Mouse (Mus musculus) right cerebral cortex, postnatal 25 days (tissue): ENCODE measurements around the gene Usp25.
A peak's percentile ranks its signal among the peaks of the same experiment; 100 is the strongest.

Experiments used
- DNase-seq: peaks from one replicate; pipeline ENCODE4 v3.0.0; 2022

Usp25 gene

GRCm38 (mm10) chr16:77150338-77150737, 136.8 kb downstream of the Usp25 start:
- DNase-seq: no peak

- DNase-seq: no peak
Measured at GRCm38 (mm10) chr16:77150884-77151283, 137.4 kb downstream of the Usp25 start.

GRCm38 (mm10) chr16:77152288-77152687, 138.8 kb downstream of the Usp25 start:
- peak; percentile 27 for DNase-seq

GRCm38 (mm10) chr16:77153216-77153715, 139.8 kb downstream of the Usp25 start:
- DNase-seq: no peak

- DNase-seq: no peak
Measured at GRCm38 (mm10) chr16:77153815-77154214, 140.3 kb downstream of the Usp25 start.

GRCm38 (mm10) chr16:77154831-77155230, 141.3 kb downstream of the Usp25 start:
- DNase-seq: no peak
